Mouse (Mus musculus): ENCODE results near the gene Mark4.

DNA sequence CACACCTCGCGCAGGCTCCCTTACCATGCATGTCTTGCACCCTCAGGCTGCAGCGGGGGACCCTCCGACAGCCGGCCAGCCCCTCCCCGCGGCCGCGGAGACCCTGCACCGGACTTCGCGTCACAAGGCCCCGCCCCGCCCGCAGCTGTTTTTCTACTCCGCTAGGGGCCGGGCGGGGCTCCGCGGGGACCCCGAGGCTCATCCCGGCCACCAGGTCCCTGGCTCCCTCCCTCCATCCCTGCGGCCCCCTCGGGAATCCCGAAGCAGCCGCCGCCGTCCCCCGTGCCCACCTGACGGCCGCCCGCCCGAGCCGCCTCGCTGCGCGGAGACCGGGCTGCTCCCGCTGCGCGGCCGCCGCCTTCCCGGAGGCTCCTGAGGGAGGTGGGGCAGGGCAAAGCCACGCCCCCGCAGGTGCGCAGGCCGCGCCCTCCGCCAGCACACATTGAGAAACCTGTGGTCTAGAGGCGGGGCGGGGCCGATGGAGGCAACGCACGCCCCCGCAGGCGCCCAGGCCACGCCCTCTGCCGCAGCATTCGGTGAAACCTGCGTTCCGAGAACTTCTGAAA is 54.8 kb downstream of the Mark4 start, which contains the start of gene Klc3:
- TF ChIP-seq EP300 (optimal IDR thresholded peaks at IDR 0.05) (no peak), CTCF (IDR thresholded peaks at IDR 0.05; ENCODE audit: low read depth) (no peak)

Measured in stomach, postnatal 0 days (tissue).